Comparison of ENCODE assay signal across 9 mouse cellular contexts in genomic region chr5:21646133-21646491, GRCm38 (mm10). TPM values are rescaled to one million over a fixed set of nuclear protein-coding genes. Genes with fewer than 3 reads are reported as not detected.
DNase-seq lines count a peak whose midpoint lies in the region; ATAC-seq and TF ChIP-seq lines count a peak whose summit lies in the region.
"Had no signal": no experiment of that assay in that cellular context is flagged by ENCODE, and none has a peak within 500 bp of the region (broad histone marks: within the 10 kb centered on the region; RNA-seq: fewer than 3 reads in every experiment).

No protein-coding gene starts in this region.

- DNase-seq in heart, adult 18-20 months, result no peak
- DNase-seq in G1E (ENCODE audit: low spot score), result no peak
- no peak for DNase-seq in urinary bladder, adult 18-20 months (ENCODE audit: low spot score in 2 of 2)
- DNase-seq in adrenal gland, adult (ENCODE audit: inconsistent age in 2 of 2, low spot score in 1 of 2), result no peak
- no peak for DNase-seq in cerebellum, postnatal 25 days

- peaks cover 13% of the 10 kb centered on the region for H3K4me1 ChIP-seq in heart, embryonic 15.5 days (replicated peaks)
- peaks cover 21% of the 10 kb centered on the region for H3K4me1 ChIP-seq in G1E (ENCODE audit: insufficient read depth, low read depth, low read length)
- peaks cover 23% of the 10 kb centered on the region for H3K4me1 ChIP-seq in forebrain, embryonic 16.5 days (replicated peaks; ENCODE audit: control insufficient read depth, insufficient read depth, low read length)

- peak overlapping the region; percentile 88 for H3K27ac ChIP-seq in heart, embryonic 15.5 days
- peak overlapping the region; percentile 93 for H3K27ac ChIP-seq in forebrain, embryonic 16.5 days (ENCODE audit: low read length)

- under 1% methylated on average over 25 of the region's 25 CpGs for WGBS in heart, embryonic 15.5 days
- WGBS in forebrain, embryonic 16.5 days, result 0% methylated on average over 25 of the region's 25 CpGs

- peak overlapping the region; percentile 97 for H3K4me3 ChIP-seq in heart, embryonic 15.5 days
- H3K4me3 ChIP-seq in G1E (ENCODE audit: low read depth, low read length), result peak overlapping the region; percentile 87
- H3K4me3 ChIP-seq in forebrain, embryonic 16.5 days (replicated peaks; ENCODE audit: low read length), result peak overlapping the region; percentile 89

- TF ChIP-seq CTCF in G1E (IDR thresholded peaks at IDR 0.05; ENCODE audit: low read depth, low read length), result no peak

- peak overlapping the region; percentile 89 for H3K4me2 ChIP-seq in heart, embryonic 15.5 days
- H3K4me2 ChIP-seq in forebrain, embryonic 16.5 days (ENCODE audit: low read length), result peak overlapping the region; percentile 85

- H3K9ac ChIP-seq in heart, embryonic 15.5 days, result peak overlapping the region; percentile 91
- H3K9ac ChIP-seq in forebrain, embryonic 16.5 days (replicated peaks; ENCODE audit: low read depth, low read length), result peak overlapping the region; percentile 78

- no peaks in the 10 kb centered on the region for H3K27me3 ChIP-seq in heart, embryonic 15.5 days
- H3K27me3 ChIP-seq in G1E (ENCODE audit: insufficient read depth, low read length), result peaks cover 23% of the 10 kb centered on the region
- no peaks in the 10 kb centered on the region for H3K27me3 ChIP-seq in forebrain, embryonic 16.5 days (replicated peaks; ENCODE audit: control insufficient read depth, insufficient read depth, low read length)

- peaks cover 25% of the 10 kb centered on the region for H3K36me3 ChIP-seq in heart, embryonic 15.5 days
- H3K36me3 ChIP-seq in G1E (replicated peaks), result peaks cover 35% of the 10 kb centered on the region
- H3K36me3 ChIP-seq in forebrain, embryonic 16.5 days (ENCODE audit: control insufficient read depth, insufficient read depth), result peaks cover 23% of the 10 kb centered on the region

- no peaks in the 10 kb centered on the region for H3K9me3 ChIP-seq in heart, embryonic 15.5 days (replicated peaks)
- no peaks in the 10 kb centered on the region for H3K9me3 ChIP-seq in G1E (replicated peaks)
- no peaks in the 10 kb centered on the region for H3K9me3 ChIP-seq in forebrain, embryonic 16.5 days (ENCODE audit: control insufficient read depth, low read length)

- no peak; the same call in 1 of the 2 replicates for ATAC-seq in heart, embryonic 15.5 days (replicated peaks; ENCODE audit: insufficient number of reproducible peaks, insufficient read depth, low FRiP score, low read depth)
- no peak for ATAC-seq in G1E (ENCODE audit: extremely low read depth, insufficient number of reproducible peaks, low FRiP score, poor library complexity, severe bottlenecking)
- ATAC-seq in forebrain, embryonic 16.5 days, result no peak; the same call in 1 of the 2 replicates
- 0 out of 2 replicates have a peak, but pooled peaks have one; percentile 3 for ATAC-seq in megakaryocyte-erythroid progenitor cell, adult 5-6 weeks (replicated peaks; ENCODE audit: low FRiP score, low TSS enrichment, poor library complexity, severe bottlenecking)

RNA-seq across cellular contexts. Expression of gene Armc10, which starts 0.5 kb away (rescaled TPM):
- polyA plus RNA-seq in heart, embryonic 15.5 days (2015; fragmentation: Nextera tagmentation; extraction: Ambion mirVana), result 17.3 and 21.6 TPM in 2 replicates
- total RNA-seq in heart, adult 18-20 months (2021), result 1 to 10 TPM; 7.8 to 8.0 TPM
- total RNA-seq in G1E (2014; fragmentation: Nextera tagmentation), result 32.5 and 51.2 TPM in 2 replicates
- total RNA-seq in G1E (2017), result 54.9 and 61.5 TPM in 2 replicates
- polyA plus RNA-seq in G1E (2012), result 34.1 and 42.2 TPM in 2 replicates
- 87.6 and 92.1 TPM in 2 replicates for polyA plus RNA-seq in forebrain, embryonic 16.5 days (2015; fragmentation: Nextera tagmentation; extraction: Ambion mirVana)
- 22.5 and 43.9 TPM in 2 replicates for total RNA-seq in megakaryocyte-erythroid progenitor cell, adult 5-6 weeks (2014; fragmentation: Nextera tagmentation)
- total RNA-seq in megakaryocyte-erythroid progenitor cell, adult 5-6 weeks (2017), result 49.9 and 69.3 TPM in 2 replicates

RNA-seq across cellular contexts. Expression of gene Fbxl13, which starts 0.7 kb away (rescaled TPM):
- 0.10 and 0.18 TPM in 2 replicates for polyA plus RNA-seq in heart, embryonic 15.5 days (2015; fragmentation: Nextera tagmentation; extraction: Ambion mirVana)
- total RNA-seq in heart, adult 18-20 months (2021), result not detected
- total RNA-seq in G1E (2014; fragmentation: Nextera tagmentation) (not detected in 2 replicates), G1E (2017) (0.11 TPM in 1 of 2 replicates, not detected in the other)
- polyA plus RNA-seq in G1E (2012), result not detected in 2 replicates
- polyA plus RNA-seq in forebrain, embryonic 16.5 days (2015; fragmentation: Nextera tagmentation; extraction: Ambion mirVana), result 0.17 and 0.18 TPM in 2 replicates
- total RNA-seq in megakaryocyte-erythroid progenitor cell, adult 5-6 weeks (2014; fragmentation: Nextera tagmentation), result 1.8 and 7.1 TPM in 2 replicates
- 2.3 and 3.3 TPM in 2 replicates for total RNA-seq in megakaryocyte-erythroid progenitor cell, adult 5-6 weeks (2017)
- total RNA-seq: hematopoietic stem cell, adult 5-6 weeks had no signal

RNA-seq across cellular contexts. Expression of gene Napepld, which starts 55.1 kb away (rescaled TPM):
- 5.6 and 5.7 TPM in 2 replicates for polyA plus RNA-seq in heart, embryonic 15.5 days (2015; fragmentation: Nextera tagmentation; extraction: Ambion mirVana)
- total RNA-seq in heart, adult 18-20 months (2021), result 1 to 10 TPM; 6.2 to 6.3 TPM
- total RNA-seq in G1E (2014; fragmentation: Nextera tagmentation) (16.1 and 17.2 TPM in 2 replicates), G1E (2017) (3.5 and 3.6 TPM in 2 replicates)
- 1.1 and 1.4 TPM in 2 replicates for polyA plus RNA-seq in G1E (2012)
- 3.5 and 3.6 TPM in 2 replicates for polyA plus RNA-seq in forebrain, embryonic 16.5 days (2015; fragmentation: Nextera tagmentation; extraction: Ambion mirVana)
- total RNA-seq in megakaryocyte-erythroid progenitor cell, adult 5-6 weeks (2014; fragmentation: Nextera tagmentation), result 2.3 and 3.7 TPM in 2 replicates
- 1.4 and 3.0 TPM in 2 replicates for total RNA-seq in megakaryocyte-erythroid progenitor cell, adult 5-6 weeks (2017)
